Mouse (Mus musculus) T-helper 2 cell (primary cell): ENCODE measurements around the gene Hist1h2ag.

Experiments
- in situ Hi-C: fragments of 300-600 bp; cut with MboI, MseI; formaldehyde crosslinking; loops from one replicate; pipeline ENCODE4 v1.15.1; 2025; ENCODE audit warnings: high pct_unique_total_duplicates

Hist1h2ag gene

GRCm38 (mm10) chr13:21993957-21994738, 48.6 kb downstream of the Hist1h2ag start:
- in situ Hi-C loops, result no loop called here

DNA sequence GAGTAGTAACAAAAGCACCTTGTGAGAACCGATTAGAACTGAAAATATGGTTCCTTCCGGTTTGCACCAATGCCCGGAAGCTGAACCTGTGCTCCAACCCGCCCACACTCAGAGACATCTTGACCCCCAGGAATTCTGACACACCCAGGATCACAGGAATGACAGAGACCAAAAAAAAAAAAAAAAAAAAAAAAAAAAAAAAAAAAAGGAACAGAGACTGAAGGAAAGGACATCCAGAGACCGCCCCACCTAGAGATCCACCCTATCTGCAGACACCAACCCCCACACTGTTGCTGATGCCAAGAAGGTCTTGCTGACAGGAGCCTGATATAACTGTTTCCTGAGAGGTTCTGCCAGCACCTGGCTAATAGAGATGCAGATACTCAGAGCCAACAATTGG, 50.2 kb downstream of the Hist1h2ag start:
- in situ Hi-C loops, result no loop called here
